Mouse (Mus musculus) ovary, postnatal 36 days (tissue): ENCODE results near the gene Ercc6l2.

Experiments used
- DNase-seq: peaks from one replicate; pipeline ENCODE4 v3.0.0; 2022; ENCODE audit warnings: low spot score, mixed read lengths

The Ercc6l2 gene

GRCm38 (mm10) chr13:63930525-63930924 is 115.5 kb downstream of the Ercc6l2 start:
- DNase-seq, result no peak

GRCm38 (mm10) chr13:63936369-63936768 is 121.3 kb downstream of the Ercc6l2 start:
- no peak for DNase-seq

GRCm38 (mm10) chr13:63940257-63940656 is 125.2 kb downstream of the Ercc6l2 start:
- DNase-seq, result no peak

GRCm38 (mm10) chr13:63941170-63941569 is 126.1 kb downstream of the Ercc6l2 start:
- DNase-seq, result no peak

GRCm38 (mm10) chr13:63943605-63944004 is 128.6 kb downstream of the Ercc6l2 start:
- DNase-seq, result no peak

- no peak for DNase-seq
Observed at GRCm38 (mm10) chr13:63944344-63945021, 129.4 kb downstream of the Ercc6l2 start.
